In genomic region chr3:157534786-157535415, GRCm38 (mm10) we compare ENCODE assay signal across 8 mouse cellular contexts. TPM values are rescaled to one million over a fixed set of nuclear protein-coding genes. Genes with fewer than 3 reads are reported as not detected.
DNase-seq lines count a peak whose midpoint lies in the region; ATAC-seq and TF ChIP-seq lines count a peak whose summit lies in the region.

No protein-coding gene starts in this region.

- peaks cover 24% of the 10 kb centered on the region for H3K36me3 ChIP-seq in heart, embryonic 12.5 days
- H3K36me3 ChIP-seq in MEL (ENCODE audit: control insufficient read depth in 1 of 2, insufficient read depth in 2 of 2, low read length in 2 of 2), result peaks cover 23 to 43% of the 10 kb centered on the region in 2 experiments
- peaks cover 40% of the 10 kb centered on the region for H3K36me3 ChIP-seq in forebrain, embryonic 10.5 days (replicated peaks)
- H3K36me3 ChIP-seq in intestine, postnatal 0 days (ENCODE audit: control insufficient read depth, insufficient read depth), result peaks cover 15% of the 10 kb centered on the region
- H3K36me3 ChIP-seq in midbrain, embryonic 15.5 days (replicated peaks), result peaks cover 10% of the 10 kb centered on the region; the same call in 1 of the 2 replicates

- peak overlapping the region; percentile 90 for H3K9ac ChIP-seq in heart, embryonic 12.5 days
- peak overlapping the region; percentile 98 for H3K9ac ChIP-seq in MEL (ENCODE audit: control insufficient read depth, low read depth, low read length, poor library complexity, severe bottlenecking)
- H3K9ac ChIP-seq in intestine, postnatal 0 days (ENCODE audit: low read depth, low read length), result peak overlapping the region; percentile 92
- peak overlapping the region; percentile 84 for H3K9ac ChIP-seq in midbrain, embryonic 15.5 days

- 0 out of 2 replicates have a peak, but pooled peaks cover 3% of the 10 kb centered on the region for H3K9me3 ChIP-seq in heart, embryonic 12.5 days (replicated peaks)
- H3K9me3 ChIP-seq in MEL (replicated peaks; ENCODE audit: insufficient read depth, low read length), result no peaks in the 10 kb centered on the region
- H3K9me3 ChIP-seq in forebrain, embryonic 10.5 days, result no peaks in the 10 kb centered on the region
- 0 out of 2 replicates have a peak, but pooled peaks cover 6% of the 10 kb centered on the region for H3K9me3 ChIP-seq in intestine, postnatal 0 days (ENCODE audit: control insufficient read depth)
- no peaks in the 10 kb centered on the region for H3K9me3 ChIP-seq in midbrain, embryonic 15.5 days

- DNase-seq in heart, postnatal 10 days, result no peak
- peak; percentile 82 for DNase-seq in MEL (ENCODE audit: low read depth, low spot score)
- DNase-seq in forebrain, embryonic 10.5 days (ENCODE audit: extremely low spot score, low spot score), result no peak
- no peak for DNase-seq in layer of hippocampus, postnatal 36 days
- DNase-seq in kidney, postnatal 14 days, result no peak

- H3K79me2 ChIP-seq in MEL (ENCODE audit: control insufficient read depth, insufficient read depth, low read length, poor library complexity), result peaks cover 34% of the 10 kb centered on the region

- peaks cover 22% of the 10 kb centered on the region for H3K27me3 ChIP-seq in heart, embryonic 12.5 days (replicated peaks)
- no peaks in the 10 kb centered on the region for H3K27me3 ChIP-seq in MEL (ENCODE audit: control insufficient read depth in 1 of 2, insufficient read depth in 2 of 2, low read length in 2 of 2)
- peaks cover 35% of the 10 kb centered on the region for H3K27me3 ChIP-seq in forebrain, embryonic 10.5 days (ENCODE audit: poor library complexity, severe bottlenecking)
- peaks cover 15% of the 10 kb centered on the region for H3K27me3 ChIP-seq in intestine, postnatal 0 days (replicated peaks; ENCODE audit: control insufficient read depth, insufficient read depth, low read length)
- peaks cover 25% of the 10 kb centered on the region for H3K27me3 ChIP-seq in midbrain, embryonic 15.5 days (replicated peaks)

- ATAC-seq in heart, embryonic 12.5 days (ENCODE audit: insufficient number of reproducible peaks, low FRiP score), result peak; percentile 42
- peak; percentile 67 for ATAC-seq in intestine, postnatal 0 days
- peak; percentile 25 for ATAC-seq in midbrain, embryonic 15.5 days (replicated peaks)

- TF ChIP-seq CTCF in MEL (IDR thresholded peaks at IDR 0.05 in 2 of 3, conservative IDR thresholded peaks at IDR 0.05 in 1 of 3; ENCODE audit: control insufficient read depth in 1 of 3, insufficient read depth in 1 of 3, low read depth in 2 of 3, low read length in 3 of 3, poor library complexity in 1 of 3, severe bottlenecking in 1 of 3), result no peak
- TF ChIP-seq CTCF in intestine, postnatal 0 days (IDR thresholded peaks at IDR 0.05; ENCODE audit: low read depth), result no peak

- peak in 1 of 2 experiments; percentile 60; a peak in 1 of 4 replicates for TF ChIP-seq POLR2A in MEL (IDR thresholded peaks at IDR 0.05; ENCODE audit: control insufficient read depth in 1 of 2, insufficient read depth in 1 of 2, low read depth in 1 of 2, low read length in 2 of 2, poor library complexity in 1 of 2)

- peak overlapping the region; percentile 73 for H3K4me2 ChIP-seq in heart, embryonic 12.5 days
- peak overlapping the region; percentile 78 for H3K4me2 ChIP-seq in intestine, postnatal 0 days (replicated peaks; ENCODE audit: low read depth)
- H3K4me2 ChIP-seq in midbrain, embryonic 15.5 days, result peak overlapping the region; percentile 77

- intact Hi-C loops in heart, postnatal 10 days (cut with DNase I), result loop anchor here (10.0 kb wide), 1 partner anchor 500 kb away; the partner anchor contains the start of genes Lrrc40 and Srsf11

- TF ChIP-seq RAD21 in MEL (IDR thresholded peaks at IDR 0.05; ENCODE audit: low read depth, low read length), result no peak

- no peak; a peak in 1 of 4 replicates for TF ChIP-seq EP300 in MEL (IDR thresholded peaks at IDR 0.05; ENCODE audit: low read depth in 1 of 2, low read length in 2 of 2)

- 2% methylated on average over 15 of the region's 15 CpGs for WGBS in heart, embryonic 12.5 days
- WGBS in forebrain, embryonic 10.5 days, result 5% methylated on average over 15 of the region's 15 CpGs
- WGBS in intestine, postnatal 0 days, result 2% methylated on average over 15 of the region's 15 CpGs
- 3% methylated on average over 15 of the region's 15 CpGs for WGBS in midbrain, embryonic 15.5 days

- H3K27ac ChIP-seq in heart, embryonic 12.5 days (ENCODE audit: poor library complexity, severe bottlenecking), result peak overlapping the region; percentile 94
- peak overlapping the region; percentile 91 for H3K27ac ChIP-seq in MEL (ENCODE audit: control insufficient read depth, low read depth, low read length)
- H3K27ac ChIP-seq in forebrain, embryonic 10.5 days, result peak overlapping the region; percentile 100
- peak overlapping the region; percentile 94 for H3K27ac ChIP-seq in intestine, postnatal 0 days (ENCODE audit: low read depth, low read length)
- H3K27ac ChIP-seq in midbrain, embryonic 15.5 days, result peak overlapping the region; percentile 97

- peak overlapping the region; percentile 87 for H3K4me3 ChIP-seq in heart, embryonic 12.5 days
- H3K4me3 ChIP-seq in MEL (ENCODE audit: control insufficient read depth in 1 of 2, insufficient read depth in 1 of 2, low read depth in 2 of 2, low read length in 2 of 2), result peak overlapping the region; percentile 90 to 99
- peak overlapping the region; percentile 83 for H3K4me3 ChIP-seq in forebrain, embryonic 10.5 days
- H3K4me3 ChIP-seq in intestine, postnatal 0 days (ENCODE audit: low read depth, low read length), result peak overlapping the region; percentile 88
- peak overlapping the region; percentile 77 for H3K4me3 ChIP-seq in midbrain, embryonic 15.5 days

- peaks cover 8% of the 10 kb centered on the region for H3K4me1 ChIP-seq in heart, embryonic 12.5 days (replicated peaks)
- peaks cover 4 to 9% of the 10 kb centered on the region in 2 experiments for H3K4me1 ChIP-seq in MEL (ENCODE audit: control insufficient read depth in 1 of 2, insufficient read depth in 2 of 2, low read length in 2 of 2)
- peaks cover 15% of the 10 kb centered on the region for H3K4me1 ChIP-seq in forebrain, embryonic 10.5 days
- peaks cover 3% of the 10 kb centered on the region; the same call in 1 of the 2 replicates for H3K4me1 ChIP-seq in intestine, postnatal 0 days (replicated peaks; ENCODE audit: control insufficient read depth, insufficient read depth, low read length)
- peaks cover 14% of the 10 kb centered on the region for H3K4me1 ChIP-seq in midbrain, embryonic 15.5 days

TF ChIP-seq in MEL, 35 proteins besides CTCF, POLR2A, EP300 and RAD21:
- TF ChIP-seq MYC (IDR thresholded peaks at IDR 0.05; ENCODE audit: low read depth, low read length), result peak; percentile 66
- 0 out of 2 replicates have a peak, but pooled peaks have one; percentile 33 for TF ChIP-seq TCF12 (IDR thresholded peaks at IDR 0.05; ENCODE audit: low read depth, low read length)
- TF ChIP-seq ZMIZ1 (IDR thresholded peaks at IDR 0.05; ENCODE audit: low read depth, low read length), result peak; percentile 48; the same call in 1 of the 2 replicates
- TF ChIP-seq E2F4 (IDR thresholded peaks at IDR 0.05; ENCODE audit: borderline replicate concordance, low read depth, low read length), result no peak
- peak; percentile 74; the same call in 1 of the 2 replicates for TF ChIP-seq SIN3A (IDR thresholded peaks at IDR 0.05; ENCODE audit: low read length)
- TF ChIP-seq BHLHE40 (IDR thresholded peaks at IDR 0.05; ENCODE audit: borderline replicate concordance, low read depth, low read length), result no peak
- peak; percentile 46; the same call in 1 of the 2 replicates for TF ChIP-seq NELFE (IDR thresholded peaks at IDR 0.05; ENCODE audit: low read depth, low read length)
- TF ChIP-seq HCFC1 (IDR thresholded peaks at IDR 0.05; ENCODE audit: low read depth, low read length), result 0 out of 2 replicates have a peak, but pooled peaks have one; percentile 14
- TF ChIP-seq ETS1 (IDR thresholded peaks at IDR 0.05; ENCODE audit: low read depth, low read length), result peak; percentile 79
- peak; percentile 32; the same call in 1 of the 2 replicates for TF ChIP-seq GATA1 (IDR thresholded peaks at IDR 0.05; ENCODE audit: low read depth, low read length)
- no peak for TF ChIP-seq GABPA (IDR thresholded peaks at IDR 0.05; ENCODE audit: low read depth, low read length)

RNA-seq across cellular contexts. Expression of gene Zranb2, which starts 0.9 kb away (rescaled TPM):
- 88.5 and 89.7 TPM in 2 replicates for polyA plus RNA-seq in heart, embryonic 12.5 days (2016; fragmentation: Nextera tagmentation; extraction: Ambion mirVana)
- 10 to 100 TPM; 45.8 to 53.6 TPM for total RNA-seq in heart, postnatal 10 days (2021)
- 96.6 and 98.4 TPM in 2 replicates for total RNA-seq in MEL (2012; rRNA removed)
- polyA plus RNA-seq in MEL (2012; ENCODE audit: insufficient read depth in 1 of 2, insufficient read length in 2 of 2, low read depth in 1 of 2, low replicate concordance in 2 of 2, missing spikeins in 1 of 2), result 100 to 1,000 TPM in 1 of 2 experiments, 10 to 100 TPM in 1; 88.0 to 200 TPM
- polyA plus RNA-seq in forebrain, embryonic 10.5 days (2016; fragmentation: Nextera tagmentation; extraction: Ambion mirVana), result 122 and 127 TPM in 2 replicates
- polyA plus RNA-seq in intestine, postnatal 0 days (2015; fragmentation: Nextera tagmentation; extraction: Ambion mirVana), result 51.6 and 53.3 TPM in 2 replicates
- polyA plus RNA-seq in midbrain, embryonic 15.5 days (2015; fragmentation: Nextera tagmentation; extraction: Ambion mirVana), result 98.3 and 114 TPM in 2 replicates
- total RNA-seq in layer of hippocampus, postnatal 36 days (2021), result 100 to 1,000 TPM; 137 to 139 TPM

RNA-seq across cellular contexts. Expression of gene Ptger3, which starts 31.8 kb away (rescaled TPM):
- polyA plus RNA-seq in heart, embryonic 12.5 days (2016; fragmentation: Nextera tagmentation; extraction: Ambion mirVana), result 1.8 and 2.0 TPM in 2 replicates
- under 1 TPM; 0.65 to 0.67 TPM for total RNA-seq in heart, postnatal 10 days (2021)
- 5.2 and 6.8 TPM in 2 replicates for total RNA-seq in MEL (2012; rRNA removed)
- 1 to 10 TPM in 1 of 2 experiments, not detected in 1; 7.0 TPM for polyA plus RNA-seq in MEL (2012; ENCODE audit: insufficient read depth in 1 of 2, insufficient read length in 2 of 2, low read depth in 1 of 2, low replicate concordance in 2 of 2, missing spikeins in 1 of 2)
- 0.57 and 1.1 TPM in 2 replicates for polyA plus RNA-seq in forebrain, embryonic 10.5 days (2016; fragmentation: Nextera tagmentation; extraction: Ambion mirVana)
- polyA plus RNA-seq in intestine, postnatal 0 days (2015; fragmentation: Nextera tagmentation; extraction: Ambion mirVana), result 8.6 and 8.7 TPM in 2 replicates
- 3.3 and 4.0 TPM in 2 replicates for polyA plus RNA-seq in midbrain, embryonic 15.5 days (2015; fragmentation: Nextera tagmentation; extraction: Ambion mirVana)
- 1 to 10 TPM; 1.8 to 2.0 TPM for total RNA-seq in layer of hippocampus, postnatal 36 days (2021)
